Mouse (Mus musculus) frontal cortex, postnatal 36 days (tissue): ENCODE data around the gene Pmpca.
"Not testable (repeated sequence)": the region's sequence is repeated elsewhere in the genome, so short reads cannot be mapped to it uniquely, and the experiment has no call there.

Source experiments
- DNase-seq, 2 experiments: peaks; one replicate each; pipeline ENCODE4 v3.0.0; 2022; ENCODE audit warnings: low spot score in 2 of 2

Gene Pmpca

DNA sequence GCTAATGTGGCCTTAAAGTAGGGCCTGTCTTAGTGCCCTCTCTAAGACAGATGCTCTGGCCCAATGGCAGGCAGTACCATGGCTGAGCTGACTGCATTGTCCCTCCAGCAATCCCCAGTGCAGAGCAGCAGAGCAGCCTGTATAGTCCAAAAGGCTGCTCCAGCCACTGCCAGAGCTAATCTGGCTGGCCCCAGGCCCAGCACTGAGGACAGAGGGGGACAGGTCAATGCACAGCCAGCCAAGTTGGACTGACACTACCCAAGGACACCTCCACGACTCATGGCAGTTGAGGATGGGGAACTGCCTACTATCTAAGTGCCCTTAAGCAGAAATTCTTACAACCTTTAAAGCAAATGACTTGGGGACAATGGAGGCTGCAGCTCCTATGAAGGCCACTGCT is 20.6 kb upstream of the Pmpca start:
- DNase-seq: no peak

- DNase-seq: no peak
Measured at GRCm38 (mm10) chr2:26372396-26372795, 16.7 kb upstream of the Pmpca start.

DNA sequence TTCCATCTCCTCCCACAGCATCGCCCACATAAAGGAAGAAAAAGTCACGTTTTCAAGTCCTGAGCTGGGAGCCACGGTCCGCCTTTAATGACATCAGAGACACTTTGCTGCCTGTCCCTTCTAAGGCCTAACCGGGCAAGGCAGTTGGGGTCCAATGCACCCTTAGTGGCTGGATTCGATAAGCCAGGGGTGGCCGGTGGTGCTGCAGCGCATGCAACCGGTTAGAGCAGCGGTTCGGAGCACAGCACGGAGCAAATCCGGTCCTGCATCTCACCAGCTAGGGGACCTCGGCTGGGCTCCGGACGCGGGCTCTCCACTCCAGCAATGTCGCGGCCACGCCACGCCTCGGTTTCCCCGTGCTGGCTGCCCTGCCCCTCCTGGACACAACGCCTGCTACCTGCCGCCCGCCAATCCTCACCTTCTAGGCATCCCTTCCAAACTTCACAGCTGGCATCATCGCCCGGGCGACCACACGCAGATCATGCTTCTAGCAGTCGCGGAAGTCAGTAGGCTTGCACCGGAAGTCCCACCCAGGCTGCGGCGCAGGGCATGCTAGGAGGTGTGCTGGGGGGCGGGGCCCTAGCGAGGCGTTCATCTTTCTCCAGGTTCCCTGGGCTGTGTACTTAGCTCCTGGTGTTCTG is 8.9 kb upstream of the Pmpca start, which contains the start of gene Snapc4:
TSS of gene Snapc4 (minus strand) at position 523 of the 641 bp plus-strand sequence.
- DNase-seq: peak; percentile 84

GRCm38 (mm10) chr2:26380871-26381270 is 8.3 kb upstream of the Pmpca start:
- not testable (repeated sequence) for DNase-seq

DNA sequence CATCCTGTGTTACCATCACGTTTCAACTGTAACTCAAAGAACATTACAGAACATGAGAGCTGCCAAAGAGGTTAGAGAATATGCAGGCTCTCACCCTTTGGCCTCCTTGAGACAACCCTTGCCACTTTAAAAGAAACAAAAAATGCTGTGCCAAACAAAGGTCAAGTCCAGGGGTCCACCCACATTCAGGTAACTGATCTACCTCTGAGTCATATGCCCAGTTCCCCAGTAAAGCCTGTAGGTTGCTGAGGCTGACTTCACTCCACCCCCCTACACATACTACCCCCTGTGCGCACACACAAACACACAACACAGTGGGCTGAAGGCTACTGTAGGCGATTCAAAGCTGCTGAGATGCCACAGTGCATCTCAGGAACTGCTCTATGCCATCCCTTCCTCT is 1.4 kb upstream of the Pmpca start:
- no peak for DNase-seq

GRCm38 (mm10) chr2:26388682-26389153 is 421 bp upstream of the Pmpca start:
- DNase-seq: no peak

- DNase-seq: no peak
Measured at GRCm38 (mm10) chr2:26390954-26391353, 1.8 kb downstream of the Pmpca start.

- no peak for DNase-seq
Measured at GRCm38 (mm10) chr2:26391617-26392016, 2.5 kb downstream of the Pmpca start.

DNA sequence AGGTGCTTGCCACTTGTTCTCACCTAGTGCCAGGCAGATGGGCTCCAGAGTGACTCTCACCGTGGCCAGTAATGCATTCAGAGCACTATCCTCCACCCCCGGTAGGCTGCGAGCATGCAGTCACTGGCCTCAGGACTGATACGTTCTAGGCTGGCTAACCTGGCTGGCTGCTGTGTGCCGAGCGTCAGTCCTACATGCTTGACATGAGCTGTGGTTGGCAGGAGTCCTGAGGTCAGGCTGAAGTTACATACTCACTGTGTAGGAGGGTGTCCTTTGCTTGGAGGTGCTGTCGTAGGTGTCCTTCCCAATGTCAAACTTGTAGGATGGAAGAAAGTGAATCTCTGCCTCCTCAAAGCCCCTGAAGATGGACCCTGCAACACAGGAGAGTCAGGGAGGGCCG is 9.8 kb downstream of the Pmpca start:
- DNase-seq: no peak

DNA sequence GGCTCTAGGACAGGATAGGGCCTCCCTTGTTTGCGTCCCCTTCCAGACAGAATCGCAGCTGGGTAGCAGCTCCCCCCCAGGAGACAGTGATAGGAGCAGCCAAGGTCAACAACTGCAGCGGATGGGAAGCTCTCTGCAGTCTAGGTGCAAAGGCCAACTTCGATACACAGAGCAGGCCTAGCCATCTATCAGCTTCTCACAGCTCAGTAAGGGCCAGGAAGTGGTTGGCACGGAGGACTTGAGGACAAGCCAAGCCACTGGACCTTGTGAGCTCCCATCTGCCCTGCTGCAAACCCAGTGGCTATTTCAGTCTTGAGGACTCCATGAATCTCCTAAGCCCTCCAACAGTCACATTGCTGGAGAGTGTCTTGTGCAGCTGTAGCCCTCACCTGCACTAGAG is 10.5 kb downstream of the Pmpca start:
- no peak for DNase-seq

DNA sequence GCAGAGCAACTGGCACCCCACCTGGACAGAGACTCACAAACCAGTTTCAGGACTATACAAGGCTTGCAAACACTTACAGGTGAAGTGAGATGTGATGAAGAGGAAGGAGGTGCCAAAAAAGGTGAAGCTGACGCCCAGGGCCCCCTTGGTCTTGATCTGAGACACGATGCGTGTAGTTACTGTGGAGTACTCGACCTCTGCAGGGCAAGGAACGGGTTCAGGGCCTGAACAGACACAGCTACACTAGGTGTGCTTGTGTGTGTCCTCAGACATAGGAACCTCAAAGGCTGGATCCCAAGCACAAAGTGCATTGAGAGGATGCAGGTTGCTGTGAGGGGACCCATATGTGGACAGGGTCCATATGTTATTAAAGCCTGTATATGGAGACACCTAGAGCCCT is 11.2 kb downstream of the Pmpca start:
- DNase-seq: no peak

GRCm38 (mm10) chr2:26401023-26401422 is 11.9 kb downstream of the Pmpca start:
- DNase-seq: no peak

DNA sequence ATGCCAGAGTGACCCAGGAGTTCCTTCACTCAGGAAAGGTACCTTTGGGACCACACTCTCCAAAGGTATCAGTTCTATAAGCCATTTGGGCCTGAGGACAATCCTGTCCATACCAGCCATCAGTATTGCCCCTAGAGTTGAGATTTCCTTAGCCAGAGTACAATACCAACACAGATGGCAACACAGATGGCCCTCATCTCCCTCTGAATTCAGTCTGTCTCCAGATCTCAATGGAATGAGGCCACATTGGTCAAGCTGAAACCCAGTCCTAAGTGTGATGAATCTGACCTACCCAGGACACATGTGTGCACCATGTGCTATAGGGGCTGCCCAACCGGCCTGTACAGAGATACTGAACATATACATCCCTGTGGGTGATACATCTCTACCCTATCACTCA is 13.1 kb downstream of the Pmpca start:
- DNase-seq: no peak

DNA sequence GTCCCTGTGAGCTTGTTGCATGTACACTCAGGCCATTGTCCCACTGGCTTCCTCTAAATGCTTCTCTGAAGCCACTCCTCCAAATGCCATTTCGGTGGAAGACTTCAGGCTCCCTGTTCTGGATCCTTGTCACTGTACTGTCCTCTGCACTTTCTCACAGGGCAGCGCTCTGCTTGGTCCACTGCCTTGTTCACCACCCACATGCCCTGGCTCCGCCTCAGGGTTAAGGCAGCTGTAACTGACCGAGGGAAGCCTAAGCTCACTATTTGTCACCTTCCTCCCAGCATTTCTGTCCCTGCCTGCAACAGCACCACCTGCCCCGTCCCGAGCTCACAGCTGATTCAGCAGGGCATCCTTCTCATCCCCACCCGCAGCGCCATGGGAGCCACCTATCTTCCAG is 14.2 kb downstream of the Pmpca start:
- no peak for DNase-seq

DNA sequence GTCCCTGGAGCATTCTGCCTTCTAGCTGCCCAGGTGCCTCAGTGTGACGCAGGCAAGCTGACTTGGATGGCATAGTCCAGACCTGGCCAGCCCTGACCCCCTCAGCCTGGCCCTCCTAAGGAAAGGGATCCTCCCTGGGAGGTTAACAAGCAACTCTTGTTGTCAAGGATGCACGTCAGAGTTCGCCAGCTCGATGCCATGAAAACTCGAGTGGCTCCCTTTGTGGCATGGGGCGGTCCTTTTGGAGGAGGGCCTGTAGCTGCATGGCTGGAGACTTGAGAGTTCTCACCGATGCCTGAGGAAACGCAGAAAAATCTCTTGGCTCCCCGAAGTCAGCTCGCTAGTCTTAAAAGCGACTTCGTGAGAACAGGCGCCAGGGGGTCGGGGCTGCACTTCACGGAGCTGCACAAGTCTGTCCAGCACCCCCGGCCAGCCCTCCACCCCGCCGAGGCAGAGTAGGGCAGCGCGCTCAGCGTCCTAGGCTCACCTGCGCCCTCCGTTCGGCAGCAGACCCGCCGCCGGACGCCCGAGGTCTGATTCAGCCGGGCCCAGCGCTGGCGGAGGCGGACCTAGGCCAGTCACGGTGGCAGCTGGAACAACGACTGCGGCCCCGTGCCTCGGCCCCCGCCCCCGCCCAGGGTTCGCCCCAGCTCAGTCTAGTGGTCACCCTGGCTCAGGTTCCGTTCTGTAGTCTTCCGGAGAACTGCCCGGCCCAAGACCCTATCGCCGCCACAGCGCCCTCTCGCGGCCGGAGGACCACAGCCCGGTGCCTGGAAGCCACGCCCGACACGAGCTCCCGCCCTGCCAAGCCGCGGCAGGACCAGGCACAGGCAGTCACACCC is 19.6 kb downstream of the Pmpca start, which contains the start of gene Inpp5e:
TSS of gene Inpp5e (minus strand) at position 689 of the 842 bp plus-strand sequence.
- peak; percentile 96 to 98 for DNase-seq

DNA sequence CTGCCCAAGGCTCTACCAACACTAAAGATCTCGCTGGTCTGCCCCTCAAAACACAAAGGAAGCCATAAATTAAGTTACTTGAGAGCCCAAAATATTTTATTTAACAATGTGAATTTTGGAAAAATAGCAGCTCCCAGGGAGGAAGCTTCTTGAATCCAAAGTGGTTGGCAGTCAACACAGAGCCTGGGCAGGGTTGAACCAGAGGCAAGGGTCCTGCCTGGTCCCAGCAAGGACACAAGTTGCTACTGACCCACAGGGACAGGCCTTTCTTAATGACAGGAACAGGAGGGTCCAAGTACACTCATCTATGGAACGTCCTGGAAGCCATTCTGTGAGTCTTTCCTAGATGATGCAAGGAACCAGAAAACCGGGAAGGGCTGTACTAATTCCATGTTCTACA is 20.2 kb downstream of the Pmpca start:
- no peak for DNase-seq

GRCm38 (mm10) chr2:26410091-26410490 is 21.0 kb downstream of the Pmpca start:
- DNase-seq: no peak

DNA sequence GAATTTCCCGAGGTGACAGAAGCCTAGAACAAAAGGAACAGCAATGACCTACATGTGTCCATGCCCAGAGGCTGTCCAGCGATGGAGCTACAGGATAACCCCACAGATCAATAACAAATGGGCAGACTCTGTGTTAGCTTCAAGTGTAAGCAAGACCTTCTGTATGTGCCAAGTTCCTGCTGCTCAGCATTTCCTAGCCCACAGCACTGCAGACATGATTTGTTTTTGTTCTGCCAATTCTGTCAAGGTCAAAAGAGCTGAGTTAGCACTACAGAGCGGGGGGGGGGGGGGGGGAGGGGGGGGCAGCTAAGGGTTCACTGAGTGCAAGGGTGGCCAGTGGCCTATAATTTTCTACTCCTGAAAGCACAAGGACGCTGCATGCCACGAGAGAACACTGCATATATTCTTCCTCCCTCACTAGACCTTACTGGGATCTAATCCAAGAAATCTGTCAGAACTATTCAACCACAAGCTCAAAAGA is 21.8 kb downstream of the Pmpca start:
- DNase-seq: peak in 1 of 2 experiments; percentile 17

DNA sequence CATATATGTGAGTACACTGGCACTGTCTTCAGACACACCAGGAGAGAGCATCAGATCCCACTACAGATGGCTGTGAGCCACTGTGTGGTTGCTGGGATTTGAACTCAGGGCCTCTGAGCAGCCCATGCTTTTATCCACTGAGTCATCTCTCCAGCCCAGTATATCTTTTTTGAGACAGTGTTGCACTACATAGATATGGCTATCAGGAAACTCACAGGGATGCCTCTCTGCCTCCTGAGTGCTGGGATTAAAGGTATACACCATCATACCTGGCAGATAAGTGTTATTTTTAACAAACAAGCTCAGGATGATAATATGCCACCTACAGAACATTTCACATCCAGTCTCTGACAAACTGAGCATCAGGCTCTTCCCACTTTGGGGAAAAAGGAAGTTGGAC is 27.9 kb downstream of the Pmpca start:
- no peak for DNase-seq

GRCm38 (mm10) chr2:26418120-26418519 is 29.0 kb downstream of the Pmpca start:
- DNase-seq: no peak

DNA sequence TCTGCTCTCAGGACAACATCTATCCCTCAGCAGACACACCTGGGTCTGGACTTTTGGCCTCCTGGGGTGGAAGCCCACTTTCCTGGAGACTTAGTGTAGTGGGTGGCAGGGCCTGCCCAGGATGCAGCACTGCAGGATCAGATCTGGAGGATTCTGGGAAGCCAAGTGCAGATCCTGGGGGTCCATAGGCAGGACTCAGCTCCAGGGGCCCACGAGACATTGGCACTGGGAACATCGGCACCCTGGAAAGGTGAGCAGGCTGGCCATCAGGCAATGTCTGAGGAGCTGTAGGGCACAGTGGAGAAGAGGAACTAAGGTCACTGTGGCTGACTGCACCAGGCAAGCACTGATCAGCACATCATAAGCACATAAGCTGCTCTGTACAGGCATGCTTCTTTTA is 32.8 kb downstream of the Pmpca start:
- DNase-seq: no peak

GRCm38 (mm10) chr2:26423086-26423485 is 33.9 kb downstream of the Pmpca start:
- DNase-seq: no peak

GRCm38 (mm10) chr2:26424541-26424940 is 35.4 kb downstream of the Pmpca start:
- DNase-seq: no peak
